Mouse (Mus musculus) olfactory bulb, adult 2 months (tissue): Measurements from ENCODE around the gene Gm11559.

Experiments used
- CTCF ChIP-seq: fragments of 200-500 bp; IDR thresholded peaks from 2 replicates; pipeline ENCODE4 v1.5.1; 2012; ENCODE audit warnings: low read depth, mild to moderate bottlenecking, low read length, moderate library complexity; ENCODE audit not compliant: insufficient read depth
- POLR2A ChIP-seq: fragments of 200-500 bp; IDR thresholded peaks from 2 replicates; pipeline ENCODE4 v1.6.1; 2012; ENCODE audit warnings: mild to moderate bottlenecking, low read depth, low read length, moderate library complexity; ENCODE audit not compliant: insufficient read depth

DNA sequence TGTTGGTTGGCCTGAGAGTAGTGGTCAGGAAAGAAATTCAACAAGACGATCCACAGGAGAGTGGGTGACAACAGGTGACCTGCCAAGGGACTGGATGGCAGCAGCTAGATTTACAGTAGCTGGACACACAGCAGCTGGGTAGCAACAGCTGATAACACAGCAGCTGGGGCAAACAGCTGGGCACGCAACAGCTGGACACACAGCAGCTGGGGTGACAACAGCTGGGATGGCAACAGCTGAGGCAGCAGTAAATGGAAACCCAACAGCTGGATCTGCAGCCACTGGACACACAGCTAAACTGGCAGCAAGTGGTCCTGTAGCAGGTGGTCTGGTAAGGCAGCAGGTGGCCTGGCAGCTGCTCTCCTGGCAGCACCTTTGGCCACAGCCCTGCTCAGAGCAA is 17.5 kb upstream of the Gm11559 start:
- TF ChIP-seq CTCF = no peak
- no peak for TF ChIP-seq POLR2A
